Mouse (Mus musculus): ENCODE results near the gene Olfr1102.

Gene Olfr1102

GRCm38 (mm10) chr2:86998098-86998497 lies at the start of gene Olfr1102:
Gene Olfr1102, plus strand, starts transcription at chr2:86998398.
- no peak for DNase-seq (ENCODE audit: low spot score in 2 of 2)

- DNase-seq (ENCODE audit: low spot score in 2 of 2), result no peak
These were observed 37.6 kb upstream of the Olfr1102 start, which contains the start of gene Olfr1099 for GRCm38 (mm10) chr2:86960593-86960992. Gene Olfr1099, minus strand, starts transcription at chr2:86960693.

- no peak for DNase-seq (ENCODE audit: low spot score in 2 of 2)
These were observed 18.3 kb upstream of the Olfr1102 start, which contains the start of gene Olfr1100 for GRCm38 (mm10) chr2:86979854-86980253. Gene Olfr1100, minus strand, starts transcription at chr2:86979954.

- DNase-seq (ENCODE audit: low spot score in 2 of 2), result no peak
These were observed 7.1 kb upstream of the Olfr1102 start, which contains the start of gene Olfr1101 for GRCm38 (mm10) chr2:86991121-86991520. Gene Olfr1101, minus strand, starts transcription at chr2:86991221.

GRCm38 (mm10) chr2:87026980-87027379 lies 28.8 kb downstream of the Olfr1102 start, which contains the start of gene Olfr1104:
Gene Olfr1104, minus strand, starts transcription at chr2:87027080.
- DNase-seq (ENCODE audit: low spot score in 2 of 2), result no peak

- no peak for DNase-seq (ENCODE audit: low spot score in 2 of 2)
These were observed 38.2 kb downstream of the Olfr1102 start, which contains the start of gene Olfr1105 for GRCm38 (mm10) chr2:87036431-87036830. Gene Olfr1105, minus strand, starts transcription at chr2:87036531.

- DNase-seq (ENCODE audit: low spot score in 2 of 2), result no peak
These were observed 54.0 kb downstream of the Olfr1102 start, which contains the start of gene Olfr1106 for GRCm38 (mm10) chr2:87052173-87052572. Gene Olfr1106, minus strand, starts transcription at chr2:87052273.

Data from right cerebral cortex, postnatal 10 days (tissue).